Mouse (Mus musculus) 416B (cell line): ENCODE data around the gene Igsf3.

ENCODE experiments used
- DNase-seq: peaks from one replicate; pipeline ENCODE4 v3.0.0; 2011; ENCODE audit warnings: low read depth

The Igsf3 gene

GRCm38 (mm10) chr3:101372345-101372980 lies 4.4 kb upstream of the Igsf3 start:
- DNase-seq = peak; percentile 32

GRCm38 (mm10) chr3:101377256-101378024 lies 557 bp downstream of the Igsf3 start:
- DNase-seq = no peak

GRCm38 (mm10) chr3:101378102-101378501 lies 1.2 kb downstream of the Igsf3 start:
- no peak for DNase-seq

DNA sequence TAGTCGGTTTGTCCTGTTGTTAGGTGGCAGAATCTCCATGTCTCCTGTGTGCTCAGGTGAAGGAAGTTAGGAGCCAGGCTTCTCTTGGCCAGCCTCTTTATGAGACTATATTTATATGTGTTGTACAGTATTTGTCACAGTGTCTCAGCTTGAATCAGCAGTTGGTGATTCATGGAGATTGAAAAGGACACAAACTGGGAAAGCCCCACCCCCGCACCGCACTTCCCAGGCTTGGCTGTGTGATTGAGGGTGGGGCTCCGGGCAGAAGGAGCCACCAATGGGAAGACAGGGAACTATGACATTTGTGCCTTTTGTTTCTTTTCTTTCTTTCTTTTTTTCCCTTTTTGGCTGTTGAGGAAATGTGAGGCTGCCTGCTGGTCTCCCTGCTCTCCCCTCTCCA lies 2.9 kb downstream of the Igsf3 start:
- DNase-seq = no peak

- no peak for DNase-seq
Measured at GRCm38 (mm10) chr3:101381691-101382090, 4.8 kb downstream of the Igsf3 start.

DNA sequence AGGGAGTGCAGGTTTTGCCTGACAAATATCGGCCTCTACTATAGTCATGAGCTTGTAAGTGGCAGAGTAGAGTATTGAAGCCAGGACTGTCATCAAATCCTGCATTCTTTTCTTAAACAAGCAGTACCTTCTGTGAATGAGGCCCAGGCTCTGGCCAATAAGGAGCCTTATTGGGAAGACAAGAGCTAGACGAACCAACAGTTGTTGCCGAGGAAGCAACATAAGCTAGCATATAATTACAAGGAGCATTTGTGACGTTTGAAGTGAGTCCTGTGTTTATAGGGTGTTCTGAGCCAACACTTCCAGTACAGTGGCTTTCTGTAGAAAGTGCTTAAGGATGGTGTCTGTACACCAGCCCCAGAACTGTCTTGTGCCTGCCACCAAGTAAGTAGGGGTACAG lies 5.9 kb downstream of the Igsf3 start:
- DNase-seq = no peak

- DNase-seq = no peak
Measured at GRCm38 (mm10) chr3:101386430-101387016, 9.6 kb downstream of the Igsf3 start.

DNA sequence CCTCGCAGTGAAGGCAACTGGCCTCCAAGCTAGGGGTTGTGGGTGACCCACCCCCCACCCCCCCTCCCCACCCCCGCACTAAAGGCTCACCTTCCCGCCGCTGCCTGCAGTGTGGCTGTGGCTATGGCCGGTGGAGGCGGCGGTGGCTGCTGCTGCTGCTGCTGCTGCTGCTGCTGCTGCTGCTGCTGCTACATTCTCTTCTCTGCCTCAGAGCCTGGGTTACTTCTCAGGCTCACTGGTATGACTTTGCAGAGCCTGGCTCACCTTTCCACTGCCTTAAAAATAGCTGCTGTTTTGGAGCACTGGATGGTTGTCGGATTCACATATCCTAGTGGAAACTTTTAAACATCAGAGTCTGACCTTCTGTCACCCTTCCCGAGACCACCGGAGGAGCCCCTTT lies 11.0 kb downstream of the Igsf3 start:
- DNase-seq = no peak

- no peak for DNase-seq
Measured at GRCm38 (mm10) chr3:101389566-101389965, 12.7 kb downstream of the Igsf3 start.

DNA sequence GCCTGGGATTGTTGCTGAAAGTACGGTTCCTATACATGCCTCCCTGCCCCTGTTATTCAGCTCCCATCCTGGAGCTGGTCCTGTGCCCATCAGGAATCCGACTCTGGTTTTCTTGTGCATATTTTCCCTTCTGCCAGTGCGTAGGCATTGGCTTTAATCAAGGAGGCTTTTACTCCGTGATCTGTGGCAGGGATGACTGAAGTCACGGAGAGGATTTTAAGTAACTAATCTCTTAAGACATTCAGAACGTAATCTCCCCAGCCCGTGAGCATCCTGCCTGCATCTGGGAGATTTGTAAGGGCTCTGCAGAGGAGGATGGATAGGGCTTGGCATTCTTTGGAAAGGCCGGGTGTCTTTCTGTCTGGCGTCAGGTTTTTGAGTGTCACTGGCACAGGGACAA lies 13.6 kb downstream of the Igsf3 start:
- DNase-seq = no peak

- no peak for DNase-seq
Measured at GRCm38 (mm10) chr3:101391991-101392390, 15.1 kb downstream of the Igsf3 start.

- no peak for DNase-seq
Measured at GRCm38 (mm10) chr3:101393103-101393644, 16.3 kb downstream of the Igsf3 start.

- DNase-seq = no peak
Measured at GRCm38 (mm10) chr3:101393659-101394539, 17.0 kb downstream of the Igsf3 start.

DNA sequence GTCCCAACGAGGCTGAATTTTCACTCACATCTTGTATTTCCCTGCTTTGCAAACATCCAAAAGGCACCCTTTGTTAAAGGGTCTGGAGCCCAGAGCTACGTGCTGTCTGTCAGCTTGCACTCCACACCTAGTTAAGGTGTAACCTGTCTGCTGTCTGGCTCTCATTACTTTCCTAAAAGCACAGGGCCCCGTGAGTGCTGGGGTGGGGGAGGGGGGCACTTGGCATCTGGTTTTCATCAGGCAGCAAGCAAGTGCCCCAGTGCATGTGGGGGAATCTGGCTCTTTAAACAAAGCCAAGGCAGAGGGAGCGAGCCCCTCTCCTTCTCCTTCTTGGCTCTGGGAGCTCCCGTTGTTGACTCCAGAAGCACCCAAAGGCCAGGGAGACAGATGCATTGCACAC lies 18.5 kb downstream of the Igsf3 start:
- DNase-seq = no peak

- no peak for DNase-seq
Measured at GRCm38 (mm10) chr3:101396061-101396460, 19.2 kb downstream of the Igsf3 start.

DNA sequence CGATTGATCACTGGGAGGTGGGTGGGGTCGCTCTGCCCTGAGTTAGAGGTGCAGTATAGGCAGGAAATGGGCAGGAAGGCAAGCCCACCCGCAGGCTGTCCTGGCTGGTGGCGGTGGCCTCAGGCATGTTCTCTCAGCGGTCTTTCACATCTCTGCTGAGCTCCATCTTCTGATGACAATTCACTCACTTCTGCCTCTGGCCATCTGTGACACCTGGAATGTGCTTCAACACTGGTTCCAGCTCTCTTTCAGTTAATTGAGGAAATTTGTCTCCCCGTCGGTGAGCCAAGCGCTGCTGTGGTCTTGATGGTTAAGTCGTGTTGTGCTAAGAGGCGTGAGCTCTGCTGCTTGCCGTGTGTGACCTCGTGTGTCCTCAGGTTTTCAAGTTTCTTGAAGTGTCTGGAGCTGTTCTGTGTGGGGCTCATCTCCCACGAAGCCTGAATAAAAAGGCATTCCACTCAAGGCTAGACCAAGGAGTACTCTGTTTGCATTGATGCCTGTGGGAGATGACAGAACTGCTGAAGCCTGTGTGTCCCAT lies 19.9 kb downstream of the Igsf3 start:
- DNase-seq = no peak

DNA sequence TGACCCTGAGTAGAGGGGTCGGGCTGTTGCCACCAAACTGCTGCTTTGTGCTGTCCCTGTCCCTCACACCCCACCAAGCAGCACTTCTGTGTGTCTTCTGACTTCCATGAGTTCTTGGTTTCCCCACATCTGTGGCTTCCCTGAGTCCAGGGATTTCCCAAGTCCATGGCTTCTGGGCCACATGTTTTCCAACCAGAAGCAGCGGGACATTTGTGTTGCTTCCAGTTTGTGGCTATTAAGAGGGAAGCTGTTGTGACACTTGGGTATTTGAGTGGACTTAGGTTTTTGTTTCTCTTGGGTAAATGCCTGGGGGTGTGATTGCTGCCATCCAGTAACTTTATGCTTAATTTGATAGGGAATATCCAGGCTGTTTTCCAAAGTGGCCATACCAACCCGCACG lies 20.5 kb downstream of the Igsf3 start:
- DNase-seq = no peak

- no peak for DNase-seq
Measured at GRCm38 (mm10) chr3:101398071-101398786, 21.3 kb downstream of the Igsf3 start.

DNA sequence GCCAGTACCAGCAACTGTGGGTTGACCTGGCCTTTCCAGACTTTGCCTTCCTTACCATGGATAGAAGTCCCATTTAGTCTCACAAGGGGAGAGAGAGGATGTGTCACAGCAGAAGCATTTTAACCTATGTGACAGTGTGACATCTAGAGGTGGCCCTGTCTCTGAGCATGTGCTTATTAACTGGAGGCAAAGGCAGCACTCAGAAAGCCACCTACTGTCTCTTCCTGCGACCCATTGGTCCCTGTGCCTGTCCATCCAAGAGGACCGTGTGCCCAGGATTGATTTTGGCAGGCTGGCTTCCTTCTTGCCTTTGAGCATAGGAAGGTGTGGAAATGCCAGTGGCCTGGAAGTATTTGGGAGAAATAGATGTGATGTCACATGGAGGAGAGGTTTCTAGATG lies 22.0 kb downstream of the Igsf3 start:
- no peak for DNase-seq

DNA sequence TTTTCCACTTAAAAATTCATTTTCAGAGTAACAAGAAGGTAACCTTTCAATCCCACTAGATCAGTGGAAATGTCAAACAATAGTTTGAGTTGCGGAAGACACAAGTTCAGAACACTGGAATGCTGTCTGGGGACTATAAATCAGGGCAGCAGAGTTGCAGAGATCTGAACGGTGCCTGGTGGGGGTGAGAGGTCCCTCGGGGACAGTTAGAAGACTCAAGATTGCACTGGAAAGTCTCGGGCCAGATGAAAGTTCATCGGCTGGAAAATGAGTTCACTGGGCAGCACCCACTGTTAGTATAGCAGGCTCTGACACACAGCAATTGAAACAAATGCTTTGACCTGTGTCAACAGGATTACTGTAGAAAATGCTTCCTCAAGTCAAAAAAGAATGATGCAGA lies 24.6 kb downstream of the Igsf3 start:
- no peak for DNase-seq
